Mouse (Mus musculus) embryonic facial prominence, embryonic 14.5 days (tissue): ENCODE results near the gene Sorcs2. TPM values are rescaled to one million over a fixed set of nuclear protein-coding genes. Genes with fewer than 3 reads are reported as not detected.
"Not testable (repeated sequence)": the region's sequence is repeated elsewhere in the genome, so short reads cannot be mapped to it uniquely, and the experiment has no call there.

Source experiments
- ATAC-seq: fragments of 200-750 bp; cut with Nextera tagmentation; 2 replicates; pipeline ENCODE4 v1.8.0; 2017; ENCODE audit warnings: low read depth, moderate number of reproducible peaks, moderate TSS enrichment
- DNase-seq: peaks from one replicate; pipeline ENCODE4 v3.0.0-alpha.2; 2015; ENCODE audit warnings: low spot score
- H3K27ac ChIP-seq: fragments of 300-500 bp; sonication (generic); replicated peaks from 2 replicates; pipeline ENCODE4 v1.5.1; 2014; ENCODE audit warnings: low read depth, mild to moderate bottlenecking, low read length, moderate library complexity
- H3K27me3 ChIP-seq: fragments of 300-500 bp; sonication (generic); replicated peaks from 2 replicates; pipeline ENCODE4 v1.6.1; 2014; ENCODE audit warnings: low read length; ENCODE audit not compliant: control insufficient read depth, insufficient read depth
- H3K36me3 ChIP-seq: fragments of 300-500 bp; sonication (generic); 2 replicates; pipeline ENCODE4 v1.6.1; 2014; ENCODE audit warnings: low read length, mixed read lengths; ENCODE audit not compliant: control insufficient read depth, insufficient read depth
- H3K4me1 ChIP-seq: fragments of 300-500 bp; sonication (generic); 2 replicates; pipeline ENCODE4 v1.6.1; 2014; ENCODE audit warnings: antibody characterized with exemption, low read length; ENCODE audit not compliant: control insufficient read depth, insufficient read depth
- H3K4me2 ChIP-seq: fragments of 300-500 bp; sonication (generic); 2 replicates; pipeline ENCODE4 v1.6.1; 2014; ENCODE audit warnings: low read depth, mild to moderate bottlenecking, low read length, moderate library complexity, mixed read lengths
- H3K4me3 ChIP-seq: fragments of 300-500 bp; sonication (generic); 2 replicates; pipeline ENCODE4 v1.5.1; 2014; ENCODE audit warnings: low read depth, mild to moderate bottlenecking, low read length
- H3K9ac ChIP-seq: fragments of 300-500 bp; sonication (generic); 2 replicates; pipeline ENCODE4 v1.6.1; 2014; ENCODE audit warnings: low read depth, mild to moderate bottlenecking, low read length, moderate library complexity, mixed read lengths
- H3K9me3 ChIP-seq: fragments of 300-500 bp; sonication (generic); 2 replicates; pipeline ENCODE4 v1.6.1; 2016; ENCODE audit warnings: low read length; ENCODE audit not compliant: control insufficient read depth
- WGBS: fragments of 180-500 bp; shearing (Covaris S2); extraction: QIAGEN DNeasy Blood & Tissue Kit; methylation state at CpG from one replicate; pipeline ENCODE4 v1.1.7; 2014; 5-methylcytosine and 5-hydroxymethylcytosine counted together
- polyA plus RNA-seq: library from polyadenylated mRNA; unstranded; fragments of >200 nt; fragmentation: Nextera tagmentation; extraction: Ambion mirVana; gene quantifications from 2 replicates; pipeline ENCODE4 v1.2.1, GENCODE M21; 2014

Sorcs2 gene
- polyA plus RNA-seq, 1 experiment from 2014 or later: 21.6 TPM

DNA sequence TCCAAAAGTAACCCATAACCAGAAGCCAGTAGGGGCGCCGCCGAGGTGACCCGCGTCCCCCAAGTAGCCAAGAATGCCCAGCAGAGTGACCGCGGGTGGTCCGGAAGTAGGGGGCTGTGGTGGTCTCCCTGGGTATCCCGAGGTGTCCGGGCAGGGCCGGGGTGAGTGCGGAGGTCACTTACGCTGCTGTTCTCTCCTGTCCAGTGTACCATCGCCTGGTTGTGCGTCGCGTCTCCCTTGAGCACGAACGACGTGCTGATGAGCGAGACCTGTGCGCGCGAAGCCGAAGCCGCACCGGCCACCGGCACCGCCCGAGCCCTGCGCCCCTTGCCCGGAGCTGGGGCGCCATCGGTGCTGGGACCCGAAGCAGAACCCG is 567 bp downstream of the Sorcs2 start:
- peak overlapping the region; percentile 49; the same call in 1 of the 2 replicates for H3K27ac ChIP-seq
- peaks cover 6% of the 10 kb centered on the region; the same call in 1 of the 2 replicates for H3K27me3 ChIP-seq
- peak overlapping the region; percentile 98 for H3K4me2 ChIP-seq
- no peaks in the 10 kb centered on the region for H3K36me3 ChIP-seq
- H3K4me1 ChIP-seq: peaks cover 13% of the 10 kb centered on the region
- ATAC-seq (0 out of 2 replicates have a peak, but pooled peaks have one; percentile 7), DNase-seq (no peak)
- no peaks in the 10 kb centered on the region for H3K9me3 ChIP-seq
- 2% methylated on average over 19 of the region's 36 CpGs for WGBS
- peak overlapping the region; percentile 79 for H3K4me3 ChIP-seq
- H3K9ac ChIP-seq: peak overlapping the region; percentile 82

GRCm38 (mm10) chr5:36396491-36397383 is 1.2 kb downstream of the Sorcs2 start:
- WGBS: 6% methylated on average over 18 of the region's 18 CpGs
- peaks cover 13% of the 10 kb centered on the region for H3K4me1 ChIP-seq
- DNase-seq: peak; percentile 56

DNA sequence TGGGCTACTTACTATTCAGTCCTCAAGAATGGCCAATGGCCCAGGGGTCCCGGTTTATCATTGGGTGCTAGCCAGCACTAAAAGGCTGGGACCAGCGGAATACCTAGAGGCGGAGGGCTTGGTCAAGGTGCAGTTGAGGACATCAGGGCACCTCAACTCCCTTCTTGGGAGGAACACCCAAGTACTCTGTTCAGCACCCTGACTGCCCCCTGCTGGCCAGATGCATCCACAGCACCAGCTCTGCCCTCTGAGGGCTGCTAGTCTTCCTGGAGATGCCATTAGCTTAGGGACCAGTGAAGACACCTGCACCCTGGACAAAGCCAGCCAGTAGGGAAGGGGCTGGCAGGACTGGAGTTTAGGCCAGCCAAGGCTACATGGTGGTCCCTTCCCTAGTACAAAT is 1.9 kb downstream of the Sorcs2 start:
- H3K4me1 ChIP-seq: peaks cover 13% of the 10 kb centered on the region
- H3K4me3 ChIP-seq: peak overlapping the region; percentile 79
- ATAC-seq (no peak), DNase-seq (peak; percentile 66)
- no peaks in the 10 kb centered on the region for H3K36me3 ChIP-seq
- WGBS: 66% methylated on average over 3 of the region's 3 CpGs
- peaks cover 2% of the 10 kb centered on the region; the same call in 1 of the 2 replicates for H3K27me3 ChIP-seq
- H3K9ac ChIP-seq: no peak overlapping the region
- H3K4me2 ChIP-seq: peak overlapping the region; percentile 98
- H3K27ac ChIP-seq: no peak overlapping the region
- no peaks in the 10 kb centered on the region for H3K9me3 ChIP-seq

More at GRCm38 (mm10) chr5:36396491-36397383, 1.2 kb downstream of the Sorcs2 start:
- H3K9me3 ChIP-seq: no peaks in the 10 kb centered on the region
- peak overlapping the region; percentile 79 for H3K4me3 ChIP-seq
- peak overlapping the region; percentile 98 for H3K4me2 ChIP-seq
- H3K27ac ChIP-seq: no peak overlapping the region
- H3K27me3 ChIP-seq: peaks cover 6% of the 10 kb centered on the region; the same call in 1 of the 2 replicates
- ATAC-seq: 0 out of 2 replicates have a peak, but pooled peaks have one; percentile 26
- peak overlapping the region; percentile 82 for H3K9ac ChIP-seq
- H3K36me3 ChIP-seq: no peaks in the 10 kb centered on the region

GRCm38 (mm10) chr5:36394840-36395515 is 3.0 kb downstream of the Sorcs2 start:
- H3K9ac ChIP-seq: no peak overlapping the region
- ATAC-seq: no peak
- no peaks in the 10 kb centered on the region for H3K9me3 ChIP-seq
- peak overlapping the region; percentile 98 for H3K4me2 ChIP-seq
- no peak overlapping the region for H3K4me3 ChIP-seq
- DNase-seq: no peak
- H3K4me1 ChIP-seq: peaks cover 13% of the 10 kb centered on the region
- no peak overlapping the region for H3K27ac ChIP-seq
- H3K36me3 ChIP-seq: no peaks in the 10 kb centered on the region
- no peaks in the 10 kb centered on the region for H3K27me3 ChIP-seq
- 44% methylated on average over 10 of the region's 11 CpGs for WGBS

DNA sequence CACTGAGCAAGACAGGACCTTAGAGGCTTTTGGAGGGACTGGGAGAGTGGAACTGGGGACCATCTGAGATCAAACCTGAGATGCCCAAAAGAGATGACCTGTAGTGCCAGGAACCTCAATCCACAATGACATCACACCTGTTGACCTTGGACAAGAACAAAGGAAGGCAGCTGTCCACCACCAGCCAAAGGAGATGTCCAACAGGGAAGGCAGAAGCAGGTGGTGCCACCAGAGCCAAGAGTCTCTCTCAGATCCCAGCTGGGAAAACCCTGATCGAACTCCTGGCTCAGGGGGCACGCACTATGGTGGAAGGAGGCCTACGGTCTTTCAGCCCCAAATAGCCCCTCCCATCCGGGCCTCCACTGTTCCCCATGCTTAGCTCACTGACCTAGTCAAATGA is 6.2 kb downstream of the Sorcs2 start:
- H3K4me1 ChIP-seq: peaks cover 10% of the 10 kb centered on the region
- no peaks in the 10 kb centered on the region for H3K9me3 ChIP-seq
- no peak overlapping the region for H3K4me2 ChIP-seq
- no peaks in the 10 kb centered on the region for H3K27me3 ChIP-seq
- no peak overlapping the region for H3K9ac ChIP-seq
- 83% methylated on average over 4 of the region's 4 CpGs for WGBS
- no peak overlapping the region for H3K4me3 ChIP-seq
- DNase-seq (no peak), ATAC-seq (no peak)
- no peak overlapping the region for H3K27ac ChIP-seq
- H3K36me3 ChIP-seq: no peaks in the 10 kb centered on the region

- H3K4me1 ChIP-seq, H3K9ac ChIP-seq, H3K27me3 ChIP-seq, H3K27ac ChIP-seq, H3K4me2 ChIP-seq, DNase-seq, H3K9me3 ChIP-seq, H3K36me3 ChIP-seq, ATAC-seq, H3K4me3 ChIP-seq: not testable (repeated sequence)
Observed at GRCm38 (mm10) chr5:36390591-36390927, 7.4 kb downstream of the Sorcs2 start.

GRCm38 (mm10) chr5:36389731-36390590 is 8.0 kb downstream of the Sorcs2 start:
- ATAC-seq (peak; percentile 30), DNase-seq (no peak)
- H3K27ac ChIP-seq: no peak overlapping the region
- no peak overlapping the region for H3K4me2 ChIP-seq
- no peaks in the 10 kb centered on the region for H3K36me3 ChIP-seq
- H3K4me3 ChIP-seq: no peak overlapping the region
- H3K9ac ChIP-seq: no peak overlapping the region
- no peaks in the 10 kb centered on the region for H3K9me3 ChIP-seq
- 74% methylated on average over 9 of the region's 9 CpGs for WGBS
- no peaks in the 10 kb centered on the region for H3K27me3 ChIP-seq
- H3K4me1 ChIP-seq: peaks cover 10% of the 10 kb centered on the region

- 9% methylated on average over 5 of the region's 5 CpGs for WGBS
- peak; percentile 87 for DNase-seq
- Histone ChIP-seq H3K4me2 (no peak overlapping the region), H3K27ac (no peak overlapping the region), H3K4me1 (peaks cover 18% of the 10 kb centered on the region), H3K27me3 (no peaks in the 10 kb centered on the region), H3K36me3 (no peaks in the 10 kb centered on the region), H3K9me3 (no peaks in the 10 kb centered on the region), H3K4me3 (no peak overlapping the region), H3K9ac (no peak overlapping the region)
- ATAC-seq: peak; percentile 80
Observed at GRCm38 (mm10) chr5:36385062-36385461, 12.9 kb downstream of the Sorcs2 start.
